Mouse (Mus musculus) stomach, postnatal 0 days (tissue): ENCODE measurements around the gene Ttll9.

Experiments
- CTCF ChIP-seq: IDR thresholded peaks from 2 replicates; pipeline ENCODE4 v1.5.1; 2016; ENCODE audit warnings: antibody characterized with exemption, low read depth, mild to moderate bottlenecking, moderate library complexity
- EP300 ChIP-seq: optimal IDR thresholded peaks from 2 replicates; pipeline ENCODE3; 2016; ENCODE audit warnings: antibody characterized with exemption

GRCm38 (mm10) chr2:152951850-152952720 lies 10.2 kb upstream of the Ttll9 start:
- no peak for TF ChIP-seq CTCF
- no peak for TF ChIP-seq EP300
